Mouse (Mus musculus): ENCODE measurements at regions not wholly inside any gene's neighbourhood (a gene's known extent, or its start where the extent isn't known, plus 50 kb on each side); places are given as distances from the start of the nearest gene placed in this dataset.

DNA sequence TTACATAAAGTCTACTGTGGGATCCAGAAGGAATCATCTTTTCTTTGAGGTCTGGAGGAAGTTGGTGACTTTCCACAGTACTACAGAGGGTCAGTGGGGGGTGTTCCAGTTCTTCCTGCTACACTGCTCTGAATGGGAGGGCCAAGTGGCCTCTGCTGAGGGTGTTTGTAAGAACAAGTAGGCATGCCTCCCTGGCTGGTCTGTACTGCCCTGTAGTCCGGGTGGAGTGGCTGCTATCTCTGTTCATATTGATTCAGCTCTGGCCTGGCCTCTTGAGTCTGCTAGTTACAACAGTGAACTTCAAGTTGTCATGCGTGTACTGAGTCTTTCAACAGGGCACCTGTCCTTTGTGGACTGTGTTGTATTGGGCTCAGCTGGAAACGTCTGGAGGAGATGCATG, 200.7 kb downstream of the Irx2 start:
- H3K4me3 ChIP-seq (ENCODE audit: control insufficient read depth, insufficient read depth, low read length), result no peak overlapping the region
- no peak overlapping the region for H3K27ac ChIP-seq (ENCODE audit: control insufficient read depth, insufficient read depth, low read length)
- WGBS, result 79% methylated on average over 3 of the region's 3 CpGs
- no peaks in the 10 kb centered on the region for H3K4me1 ChIP-seq (replicated peaks; ENCODE audit: control insufficient read depth, insufficient read depth, low read length)
- no peaks in the 10 kb centered on the region for H3K36me3 ChIP-seq (ENCODE audit: control insufficient read depth, insufficient read depth, low read length)
- TF ChIP-seq POLR2A (IDR thresholded peaks at IDR 0.05; ENCODE audit: control insufficient read depth, extremely low read depth, insufficient read depth, low read length, poor library complexity) (no peak), CTCF (IDR thresholded peaks at IDR 0.05; ENCODE audit: borderline replicate concordance, control insufficient read depth, extremely low read depth, insufficient read depth, low read length, poor library complexity) (no peak)
- no peaks in the 10 kb centered on the region for H3K27me3 ChIP-seq (ENCODE audit: control insufficient read depth, insufficient read depth, low read length)
- DNase-seq, result no peak

DNA sequence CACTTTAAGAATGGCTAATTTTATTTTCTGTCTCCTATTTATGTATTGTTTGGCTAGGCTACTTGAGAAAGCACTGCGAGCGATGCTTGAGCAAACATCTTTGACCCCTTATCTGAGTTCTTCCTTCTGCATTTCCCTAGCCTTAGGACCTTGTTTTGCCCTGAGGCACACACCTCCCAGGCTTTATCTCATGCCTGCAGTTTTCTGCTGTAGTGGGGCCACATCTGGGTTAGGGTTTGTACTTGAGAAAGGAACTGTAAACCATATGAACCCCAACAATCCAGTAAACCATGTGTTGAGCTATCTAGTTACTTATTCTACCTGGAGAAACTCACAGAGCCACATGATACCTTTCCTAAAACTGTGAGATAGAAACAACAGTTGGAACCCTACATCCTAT, 204.7 kb downstream of the Irx2 start:
- Histone ChIP-seq H3K27ac (ENCODE audit: control insufficient read depth, insufficient read depth, low read length) (no peak overlapping the region), H3K4me1 (replicated peaks; ENCODE audit: control insufficient read depth, insufficient read depth, low read length) (no peaks in the 10 kb centered on the region), H3K36me3 (ENCODE audit: control insufficient read depth, insufficient read depth, low read length) (no peaks in the 10 kb centered on the region), H3K4me3 (ENCODE audit: control insufficient read depth, insufficient read depth, low read length) (no peak overlapping the region), H3K27me3 (ENCODE audit: control insufficient read depth, insufficient read depth, low read length) (no peaks in the 10 kb centered on the region)
- 82% methylated on average over 2 of the region's 2 CpGs for WGBS
- TF ChIP-seq POLR2A (IDR thresholded peaks at IDR 0.05; ENCODE audit: control insufficient read depth, extremely low read depth, insufficient read depth, low read length, poor library complexity), result no peak
- TF ChIP-seq CTCF (IDR thresholded peaks at IDR 0.05; ENCODE audit: borderline replicate concordance, control insufficient read depth, extremely low read depth, insufficient read depth, low read length, poor library complexity), result no peak
- DNase-seq, result no peak

DNA sequence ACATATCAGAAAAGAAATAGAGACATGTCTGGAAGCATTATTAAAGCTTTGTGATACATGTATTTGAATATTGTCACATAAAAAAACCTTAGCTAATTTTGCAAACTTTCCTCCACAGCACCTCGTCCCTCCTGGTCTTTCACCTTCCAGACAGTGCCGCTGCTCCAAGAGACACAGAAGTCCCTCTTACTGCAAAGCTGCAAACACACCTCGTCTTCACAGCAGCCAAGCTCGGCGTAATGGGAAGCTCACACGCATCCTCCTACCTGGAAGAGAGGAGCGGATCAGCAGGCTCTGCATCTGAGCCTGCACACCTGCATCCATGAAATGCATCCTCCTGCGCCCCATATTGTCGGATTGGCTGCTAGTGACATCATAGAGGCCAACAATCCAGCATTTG, 208.4 kb downstream of the Irx2 start:
- Histone ChIP-seq H3K36me3 (ENCODE audit: control insufficient read depth, insufficient read depth, low read length) (no peaks in the 10 kb centered on the region), H3K27ac (ENCODE audit: control insufficient read depth, insufficient read depth, low read length) (no peak overlapping the region), H3K4me1 (replicated peaks; ENCODE audit: control insufficient read depth, insufficient read depth, low read length) (no peaks in the 10 kb centered on the region), H3K27me3 (ENCODE audit: control insufficient read depth, insufficient read depth, low read length) (no peaks in the 10 kb centered on the region), H3K4me3 (ENCODE audit: control insufficient read depth, insufficient read depth, low read length) (no peak overlapping the region)
- 83% methylated on average over 9 of the region's 9 CpGs for WGBS
- no peak for TF ChIP-seq POLR2A (IDR thresholded peaks at IDR 0.05; ENCODE audit: control insufficient read depth, extremely low read depth, insufficient read depth, low read length, poor library complexity)
- TF ChIP-seq CTCF (IDR thresholded peaks at IDR 0.05; ENCODE audit: borderline replicate concordance, control insufficient read depth, extremely low read depth, insufficient read depth, low read length, poor library complexity), result no peak
- no peak for DNase-seq

DNA sequence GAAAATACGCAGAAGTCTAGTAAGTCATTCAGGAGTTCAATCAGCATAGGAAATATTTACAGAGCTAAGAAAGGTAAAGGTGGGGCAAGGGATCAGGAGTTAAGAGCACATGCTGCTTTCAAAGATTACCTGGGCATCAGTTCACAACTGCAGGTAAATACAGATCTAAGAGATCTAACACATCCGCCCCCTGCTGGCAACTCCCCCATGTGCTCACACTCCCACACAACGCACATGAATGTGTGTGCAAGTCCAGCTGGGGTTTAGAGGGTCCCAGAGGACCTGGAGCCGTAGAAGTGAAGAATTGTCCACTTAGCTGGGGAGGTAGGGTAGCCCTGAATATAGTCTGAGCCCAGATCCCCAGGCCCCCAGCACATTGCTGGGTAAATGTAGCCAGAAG, 219.5 kb downstream of the Irx2 start:
- Histone ChIP-seq H3K4me1 (replicated peaks; ENCODE audit: control insufficient read depth, insufficient read depth, low read length) (no peaks in the 10 kb centered on the region), H3K36me3 (ENCODE audit: control insufficient read depth, insufficient read depth, low read length) (no peaks in the 10 kb centered on the region), H3K4me3 (ENCODE audit: control insufficient read depth, insufficient read depth, low read length) (no peak overlapping the region), H3K27me3 (ENCODE audit: control insufficient read depth, insufficient read depth, low read length) (no peaks in the 10 kb centered on the region), H3K27ac (ENCODE audit: control insufficient read depth, insufficient read depth, low read length) (no peak overlapping the region)
- TF ChIP-seq POLR2A (IDR thresholded peaks at IDR 0.05; ENCODE audit: control insufficient read depth, extremely low read depth, insufficient read depth, low read length, poor library complexity), result no peak
- no peak for DNase-seq
- WGBS, result 72% methylated on average over 4 of the region's 4 CpGs

DNA sequence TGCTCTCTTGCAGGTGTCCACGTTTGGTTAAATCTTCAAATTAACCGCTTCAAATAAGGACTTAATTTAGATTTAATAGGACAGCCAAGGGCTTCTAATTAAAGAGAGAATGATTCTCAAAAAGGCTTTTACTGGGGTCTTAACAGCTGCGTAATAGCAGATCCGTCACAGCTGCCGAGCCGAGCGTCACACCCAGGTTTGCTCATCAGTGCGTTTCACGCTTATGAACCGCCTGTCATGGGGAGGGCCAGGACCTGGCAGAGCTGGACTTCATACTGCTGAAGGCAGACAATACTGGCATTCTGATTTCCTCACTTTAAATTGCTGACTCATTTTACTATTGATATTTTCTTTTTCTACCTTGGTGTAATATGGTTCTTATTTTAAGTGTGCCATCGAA, 221.2 kb downstream of the Irx2 start:
- Histone ChIP-seq H3K27ac (ENCODE audit: control insufficient read depth, insufficient read depth, low read length) (no peak overlapping the region), H3K4me3 (ENCODE audit: control insufficient read depth, insufficient read depth, low read length) (no peak overlapping the region), H3K27me3 (ENCODE audit: control insufficient read depth, insufficient read depth, low read length) (no peaks in the 10 kb centered on the region), H3K4me1 (replicated peaks; ENCODE audit: control insufficient read depth, insufficient read depth, low read length) (no peaks in the 10 kb centered on the region), H3K36me3 (ENCODE audit: control insufficient read depth, insufficient read depth, low read length) (no peaks in the 10 kb centered on the region)
- TF ChIP-seq POLR2A (IDR thresholded peaks at IDR 0.05; ENCODE audit: control insufficient read depth, extremely low read depth, insufficient read depth, low read length, poor library complexity) (no peak), CTCF (IDR thresholded peaks at IDR 0.05; ENCODE audit: borderline replicate concordance, control insufficient read depth, extremely low read depth, insufficient read depth, low read length, poor library complexity) (no peak)
- 94% methylated on average over 11 of the region's 11 CpGs for WGBS
- DNase-seq, result no peak

DNA sequence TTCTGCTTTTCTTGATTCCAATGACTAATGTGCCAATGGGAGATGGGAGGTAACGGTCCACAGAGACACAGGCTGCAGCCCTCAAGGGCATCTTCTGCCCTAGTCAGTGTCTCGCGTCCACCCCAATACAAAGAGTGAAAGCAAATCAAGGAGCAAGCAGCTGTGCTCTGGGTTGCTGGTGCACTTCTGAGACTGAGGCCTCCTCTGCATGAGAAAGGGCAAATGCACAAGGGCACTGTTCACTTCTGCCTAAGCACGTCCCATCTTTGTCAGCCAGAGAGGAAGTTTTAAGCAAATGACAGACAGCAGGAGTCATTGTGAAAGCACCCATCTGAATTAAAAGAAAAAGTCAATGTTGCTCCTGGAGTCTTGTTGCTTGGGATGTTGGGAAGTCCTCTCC, 224.3 kb downstream of the Irx2 start:
- no peak for TF ChIP-seq POLR2A (IDR thresholded peaks at IDR 0.05; ENCODE audit: control insufficient read depth, extremely low read depth, insufficient read depth, low read length, poor library complexity)
- TF ChIP-seq CTCF (IDR thresholded peaks at IDR 0.05; ENCODE audit: borderline replicate concordance, control insufficient read depth, extremely low read depth, insufficient read depth, low read length, poor library complexity), result no peak
- no peak for DNase-seq
- no peaks in the 10 kb centered on the region for H3K36me3 ChIP-seq (ENCODE audit: control insufficient read depth, insufficient read depth, low read length)
- 85% methylated on average over 4 of the region's 4 CpGs for WGBS
- no peaks in the 10 kb centered on the region for H3K27me3 ChIP-seq (ENCODE audit: control insufficient read depth, insufficient read depth, low read length)
- no peak overlapping the region for H3K4me3 ChIP-seq (ENCODE audit: control insufficient read depth, insufficient read depth, low read length)
- no peak overlapping the region for H3K27ac ChIP-seq (ENCODE audit: control insufficient read depth, insufficient read depth, low read length)
- no peaks in the 10 kb centered on the region for H3K4me1 ChIP-seq (replicated peaks; ENCODE audit: control insufficient read depth, insufficient read depth, low read length)

DNA sequence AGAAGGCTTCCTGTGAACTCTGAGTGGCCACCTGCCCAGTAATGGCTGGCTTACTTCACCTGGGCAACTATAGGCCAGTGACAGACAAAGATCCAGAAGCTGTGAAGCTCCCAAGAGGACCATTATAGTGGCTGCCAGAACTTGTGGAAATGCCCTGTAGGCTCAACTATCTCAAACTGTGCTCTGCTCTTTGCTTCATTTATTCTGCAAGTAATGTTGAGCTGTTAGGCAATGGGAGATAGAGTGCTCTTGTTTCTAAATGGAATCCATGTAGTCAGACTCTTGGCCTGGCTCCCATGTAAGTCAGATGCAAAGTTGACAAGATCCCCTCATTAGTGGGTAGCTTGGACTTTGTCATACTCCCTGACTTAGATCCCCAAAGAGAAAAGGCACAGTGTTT, 247.3 kb downstream of the Irx2 start:
- TF ChIP-seq POLR2A (IDR thresholded peaks at IDR 0.05; ENCODE audit: control insufficient read depth, extremely low read depth, insufficient read depth, low read length, poor library complexity) (no peak), CTCF (IDR thresholded peaks at IDR 0.05; ENCODE audit: borderline replicate concordance, control insufficient read depth, extremely low read depth, insufficient read depth, low read length, poor library complexity) (no peak)
- Histone ChIP-seq H3K4me1 (replicated peaks; ENCODE audit: control insufficient read depth, insufficient read depth, low read length) (no peaks in the 10 kb centered on the region), H3K27me3 (ENCODE audit: control insufficient read depth, insufficient read depth, low read length) (no peaks in the 10 kb centered on the region), H3K27ac (ENCODE audit: control insufficient read depth, insufficient read depth, low read length) (no peak overlapping the region), H3K4me3 (ENCODE audit: control insufficient read depth, insufficient read depth, low read length) (no peak overlapping the region), H3K36me3 (ENCODE audit: control insufficient read depth, insufficient read depth, low read length) (no peaks in the 10 kb centered on the region)
- no peak for DNase-seq
